Mouse (Mus musculus) G1E (cell line): Measurements from ENCODE around the gene Tuba1a.

Experiments used
- CTCF ChIP-seq: IDR thresholded peaks from 2 replicates; pipeline ENCODE4 v1.5.1; 2012; ENCODE audit warnings: low read depth, low read length, inconsistent platforms, mixed read lengths
- GATA1 ChIP-seq: IDR thresholded peaks from 2 replicates; pipeline ENCODE4 v1.6.1; 2012; ENCODE audit warnings: borderline replicate concordance, low read length, inconsistent platforms, mixed read lengths
- GATA2 ChIP-seq: IDR thresholded peaks from 2 replicates; pipeline ENCODE4 v1.6.1; 2012; ENCODE audit warnings: low read depth, low read length, inconsistent platforms, borderline replicate concordance
- POLR2AphosphoS5 ChIP-seq: IDR thresholded peaks from 2 replicates; pipeline ENCODE4 v1.6.1; 2012; ENCODE audit warnings: low read depth, low read length, inconsistent platforms; ENCODE audit not compliant: insufficient replicate concordance
- TAL1 ChIP-seq: conservative IDR thresholded peaks from 2 replicates; pipeline ENCODE4 v1.6.1; 2012; ENCODE audit warnings: low read depth, low read length, inconsistent platforms, mixed read lengths

GRCm38 (mm10) chr15:98977759-98978408 is 24.4 kb upstream of the Tuba1a start:
- TF ChIP-seq TAL1: no peak
- TF ChIP-seq GATA1: no peak
- TF ChIP-seq CTCF: no peak
- no peak for TF ChIP-seq GATA2
- no peak for TF ChIP-seq POLR2AphosphoS5
